Mouse (Mus musculus) cerebellum, adult 18-20 months (tissue): ENCODE measurements at regions not wholly inside any gene's neighbourhood (a gene's known extent, or its start where the extent isn't known, plus 50 kb on each side); places are given as distances from the start of the nearest gene placed in this dataset.

Experiments
- DNase-seq, 2 experiments: peaks; one replicate each; pipeline ENCODE4 v3.0.0; 2021

DNA sequence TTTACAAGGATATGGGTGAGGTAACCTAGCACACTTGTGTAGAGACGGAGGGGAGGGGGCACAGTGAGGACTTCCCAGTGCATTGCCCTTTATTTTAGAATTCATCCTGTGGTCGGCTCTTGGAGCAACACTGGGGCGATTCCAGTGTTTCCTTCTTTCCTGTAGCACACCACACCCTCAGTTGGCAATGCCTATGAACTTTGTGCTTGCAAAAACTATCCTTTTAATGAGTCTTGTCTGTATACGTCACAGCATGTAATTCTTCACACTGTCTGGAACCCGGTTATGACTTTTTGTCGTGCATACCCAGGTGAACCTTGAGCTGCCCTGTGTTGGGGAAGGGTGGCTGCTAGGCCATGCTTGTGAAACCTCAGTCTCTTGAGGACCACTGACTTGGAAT is 504.1 kb upstream of the Klf4 start:
- no peak for DNase-seq

GRCm38 (mm10) chr4:56035543-56035942 is 503.3 kb upstream of the Klf4 start:
- no peak for DNase-seq

DNA sequence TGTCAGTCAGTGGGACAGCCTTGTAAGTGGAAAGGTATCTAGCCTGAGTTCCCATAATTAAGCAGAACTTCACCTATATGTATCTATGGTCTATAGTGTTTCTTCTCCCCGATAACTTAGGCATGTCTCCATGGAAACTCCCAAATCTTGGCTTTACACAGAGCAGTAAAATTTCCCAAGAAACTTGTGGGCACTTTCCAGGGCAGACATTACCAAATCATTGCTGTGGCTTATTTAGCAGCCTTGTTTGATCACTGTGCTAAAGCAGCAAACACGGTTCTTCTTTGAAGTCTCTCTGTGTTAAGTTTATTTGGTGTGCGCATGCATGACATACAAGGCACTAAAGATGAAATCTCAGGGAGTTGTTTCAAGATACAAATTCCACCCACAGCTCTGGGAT is 496.2 kb upstream of the Klf4 start:
- no peak for DNase-seq

DNA sequence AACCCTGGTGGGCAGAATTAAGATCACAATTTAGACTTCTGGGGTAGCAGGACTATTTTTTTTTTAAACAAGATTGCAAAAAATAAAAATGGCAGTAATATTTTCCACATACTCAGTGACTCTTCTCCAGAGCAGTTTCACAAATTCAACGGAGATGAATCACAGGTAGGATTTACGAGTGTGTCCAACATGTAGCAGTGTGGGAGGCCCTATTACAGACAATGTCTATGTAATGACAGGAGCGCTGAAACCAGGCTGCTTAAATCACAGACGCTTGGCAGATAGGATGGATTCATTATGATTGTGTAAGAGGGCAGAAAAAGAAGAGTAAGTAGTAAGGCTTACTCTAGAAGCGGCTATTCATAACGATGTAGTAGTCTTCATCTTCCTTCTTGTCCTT is 495.0 kb upstream of the Klf4 start:
- DNase-seq, result no peak

DNA sequence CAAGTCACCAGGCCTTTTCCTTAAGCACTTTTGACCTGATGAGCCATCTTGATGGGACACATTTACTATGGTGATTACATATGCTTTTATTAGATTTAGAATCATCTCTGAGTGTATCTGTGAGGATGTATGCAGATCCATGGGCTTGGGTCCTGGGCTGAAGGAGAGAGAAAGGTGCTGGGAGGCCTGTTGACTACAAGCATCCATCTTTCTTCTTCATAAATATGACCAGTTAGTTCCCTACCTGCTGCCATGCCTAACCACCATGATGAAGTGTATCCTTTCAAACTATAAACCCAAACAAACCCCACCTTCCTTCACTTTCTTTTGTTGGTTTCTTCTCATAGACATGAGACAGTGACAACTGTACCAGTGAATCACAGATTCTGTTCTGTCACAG is 492.2 kb upstream of the Klf4 start:
- no peak for DNase-seq

- DNase-seq, result no peak
Measured at GRCm38 (mm10) chr4:56018212-56018611, 485.9 kb upstream of the Klf4 start.

DNA sequence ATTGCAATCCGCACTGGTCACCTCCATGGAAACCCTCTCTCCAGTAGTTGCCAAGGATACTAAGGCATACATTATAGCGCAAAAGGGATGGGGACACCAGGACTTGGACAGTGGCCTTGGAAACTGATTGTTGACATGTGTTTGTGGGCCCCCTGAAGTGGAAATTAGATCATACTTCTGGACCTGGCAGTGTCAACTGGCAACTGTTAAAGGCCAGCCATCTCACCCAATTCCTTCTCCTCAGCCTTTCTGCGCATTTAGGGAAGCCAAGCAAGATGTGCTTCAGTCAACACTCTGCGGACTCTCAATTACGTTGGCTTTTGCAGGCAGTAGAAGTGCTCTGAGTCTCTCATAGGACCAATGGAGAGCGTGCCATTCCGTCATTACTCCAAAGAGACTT is 483.2 kb upstream of the Klf4 start:
- peak; percentile 17 to 29 for DNase-seq

DNA sequence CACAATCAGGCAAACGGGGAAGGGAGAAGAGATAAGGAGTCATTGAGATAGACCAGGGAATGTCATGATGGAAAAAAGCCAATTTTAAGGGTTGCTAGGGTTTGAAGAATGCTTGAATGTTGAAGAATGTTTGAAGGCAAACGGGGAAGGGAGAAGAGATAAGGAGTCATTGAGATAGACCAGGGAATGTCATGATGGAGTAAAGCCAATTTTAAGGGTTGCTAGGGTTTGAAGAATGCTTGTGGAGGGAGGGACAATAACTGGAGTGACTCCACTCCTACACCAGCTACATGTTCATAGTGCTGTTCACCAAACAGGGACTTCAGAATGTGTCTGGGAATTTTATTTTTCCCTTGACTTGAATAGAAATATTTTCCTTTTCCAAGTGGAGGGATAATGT is 476.0 kb upstream of the Klf4 start:
- DNase-seq, result no peak

- no peak for DNase-seq
Measured at GRCm38 (mm10) chr4:56004227-56004626, 472.0 kb upstream of the Klf4 start.

DNA sequence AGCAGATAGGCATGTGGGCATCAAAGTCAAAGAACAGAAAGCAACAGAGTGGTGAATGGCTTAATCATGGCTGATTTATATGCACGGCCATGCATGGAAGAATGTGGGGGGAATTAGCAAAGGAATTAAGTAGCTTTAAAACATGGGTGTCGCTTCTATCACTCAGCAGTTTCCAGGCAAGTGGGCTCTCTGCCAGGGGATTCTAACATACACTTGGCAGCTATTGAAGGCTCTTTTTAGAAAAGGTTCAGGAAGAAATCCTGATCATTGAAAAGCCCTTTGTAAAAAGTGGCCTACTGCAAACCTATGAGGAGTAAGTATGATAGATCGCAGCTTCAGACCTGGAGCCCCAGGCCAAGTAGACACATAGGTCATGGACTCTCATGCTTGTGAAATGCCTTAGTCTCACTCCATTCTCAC is 469.1 kb upstream of the Klf4 start:
- DNase-seq, result no peak

GRCm38 (mm10) chr4:55984026-55984425 is 451.8 kb upstream of the Klf4 start:
- DNase-seq, result no peak

GRCm38 (mm10) chr4:55978539-55978938 is 446.3 kb upstream of the Klf4 start:
- no peak for DNase-seq

GRCm38 (mm10) chr4:55976265-55976664 is 444.0 kb upstream of the Klf4 start:
- DNase-seq, result no peak

DNA sequence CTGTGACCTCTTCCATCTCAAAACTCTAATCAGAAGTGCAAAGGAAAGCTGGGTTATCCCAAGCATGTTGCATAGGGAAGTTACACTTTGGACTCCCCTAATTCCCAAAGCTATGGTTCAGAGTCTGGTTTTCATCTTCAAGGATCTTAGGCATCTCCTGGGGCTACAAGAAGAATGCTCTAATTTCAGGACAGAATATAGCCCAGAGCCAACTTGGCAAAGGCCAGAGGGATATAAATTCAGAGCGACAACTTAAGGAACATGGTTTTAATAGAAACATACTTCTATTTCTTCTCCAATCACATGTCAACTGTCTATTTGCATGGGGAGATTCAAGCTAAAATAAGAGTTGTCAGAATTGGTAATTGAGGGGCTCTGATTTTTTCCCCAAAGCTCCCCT is 441.4 kb upstream of the Klf4 start:
- no peak for DNase-seq

- no peak for DNase-seq
Measured at GRCm38 (mm10) chr4:55972235-55972819, 440.1 kb upstream of the Klf4 start.

- DNase-seq, result no peak
Measured at GRCm38 (mm10) chr4:55960063-55960462, 427.8 kb upstream of the Klf4 start.

DNA sequence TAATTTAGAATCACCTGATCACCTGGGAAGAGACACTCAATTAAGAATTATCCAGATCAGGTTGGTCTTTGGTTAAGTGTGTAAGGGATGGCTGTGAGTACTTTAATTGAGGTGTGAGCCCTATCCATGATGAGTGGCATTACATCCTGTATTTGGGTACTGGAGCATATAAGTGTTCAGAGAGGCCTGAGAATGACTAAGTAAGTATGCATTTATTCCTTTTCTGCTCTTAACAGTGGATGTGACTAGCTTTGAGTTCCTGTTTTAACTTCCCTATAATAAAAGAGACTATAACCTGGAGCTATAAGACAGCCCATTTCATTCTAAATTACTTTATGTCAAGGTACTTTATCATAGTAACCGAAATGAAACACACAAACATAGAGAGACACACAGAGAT is 421.4 kb upstream of the Klf4 start:
- DNase-seq, result no peak

GRCm38 (mm10) chr4:55952220-55952619 is 420.0 kb upstream of the Klf4 start:
- DNase-seq, result no peak

DNA sequence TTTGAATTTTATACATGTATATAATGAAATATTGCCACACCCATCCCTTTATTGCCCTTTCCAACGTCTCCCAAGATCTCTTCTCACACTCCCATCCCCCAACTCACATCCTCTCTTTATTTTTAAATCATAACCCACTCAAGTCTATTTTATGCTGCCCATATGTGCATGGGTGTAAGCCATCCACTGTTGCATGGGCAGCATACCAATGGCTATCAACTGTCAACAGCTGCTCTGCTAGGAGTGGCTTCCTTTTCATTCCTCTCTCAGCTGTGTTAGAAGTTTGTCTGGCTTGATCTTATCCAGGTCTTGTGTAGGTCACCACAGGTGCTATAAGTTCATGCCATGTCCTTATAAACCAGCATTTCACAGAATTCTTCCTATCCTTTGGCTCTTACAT is 409.2 kb upstream of the Klf4 start:
- no peak for DNase-seq

GRCm38 (mm10) chr4:55938383-55938782 is 406.1 kb upstream of the Klf4 start:
- no peak for DNase-seq

DNA sequence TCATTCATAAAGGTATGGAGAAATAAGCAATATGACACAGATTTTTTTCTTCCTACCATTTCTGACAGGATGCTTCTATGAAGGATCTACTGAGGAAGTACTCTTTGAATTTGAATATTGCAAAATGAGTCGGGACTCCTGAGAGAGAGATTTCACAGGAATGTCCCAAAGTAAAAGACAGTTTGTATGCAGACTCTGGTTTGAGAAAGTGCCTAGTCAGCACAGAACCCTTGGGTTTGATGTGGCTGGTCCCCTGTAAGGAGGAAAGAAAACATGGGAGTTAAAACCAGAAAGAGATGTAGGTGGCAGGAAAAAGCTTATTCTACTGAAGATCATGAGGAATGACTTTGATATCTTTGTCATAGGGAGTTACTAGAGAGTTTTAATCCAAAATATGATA is 405.6 kb upstream of the Klf4 start:
- no peak for DNase-seq

DNA sequence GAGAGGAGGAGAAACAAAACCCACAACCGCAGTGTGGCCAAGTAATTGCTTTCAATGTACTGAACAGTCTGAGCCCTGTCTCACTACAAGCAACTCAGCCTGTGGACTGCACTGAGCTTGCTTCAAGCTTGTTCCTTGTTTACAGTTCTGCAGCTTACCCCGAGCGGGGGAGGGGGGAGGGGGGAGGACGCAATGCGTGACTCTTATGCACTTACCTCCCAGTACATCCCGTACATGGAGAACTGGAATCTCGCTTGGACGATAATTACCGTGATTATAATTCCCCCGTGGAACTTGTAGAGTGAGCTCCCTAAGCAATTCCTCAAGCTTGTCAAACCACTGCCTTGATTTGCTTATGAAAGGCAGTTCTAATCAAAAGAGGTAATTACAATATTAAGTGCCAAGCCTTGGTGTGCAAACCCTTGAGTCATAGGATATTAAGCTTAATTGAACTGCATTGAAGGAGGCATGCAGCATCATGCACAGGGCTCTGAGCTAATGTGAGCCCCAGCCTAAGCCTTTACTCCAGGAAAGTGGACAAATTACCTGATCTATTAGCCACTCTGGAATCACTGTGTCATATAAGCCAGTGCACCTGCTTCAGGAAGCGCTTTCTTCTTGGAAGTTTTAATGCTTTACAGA is 397.0 kb upstream of the Klf4 start:
- DNase-seq, result no peak

GRCm38 (mm10) chr4:55928670-55929069 is 396.4 kb upstream of the Klf4 start:
- DNase-seq, result no peak

- DNase-seq, result no peak
Measured at GRCm38 (mm10) chr4:55928196-55928595, 395.9 kb upstream of the Klf4 start.

DNA sequence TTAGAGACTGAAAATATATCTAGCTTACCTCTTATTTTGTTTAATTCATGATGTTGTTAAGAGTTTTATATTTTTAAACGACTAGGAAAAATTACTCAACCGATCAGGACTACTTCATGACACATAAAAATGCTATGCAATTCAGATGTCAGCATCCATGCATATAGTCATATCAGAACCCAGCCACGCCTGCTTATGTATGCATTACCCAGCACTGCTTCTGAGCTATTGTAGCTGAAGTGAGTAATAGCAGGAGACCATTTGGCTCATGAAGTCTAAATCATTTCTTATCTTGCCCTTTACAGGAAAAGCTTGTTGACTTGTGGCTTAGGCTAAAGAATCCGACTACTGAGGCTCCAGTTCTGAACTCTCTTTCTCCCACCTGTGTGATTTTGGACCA is 395.1 kb upstream of the Klf4 start:
- DNase-seq, result no peak
